Mouse (Mus musculus) kidney, postnatal 36 days (tissue): Measurements from ENCODE around the gene Dnmbp.
"Not testable (repeated sequence)": the region's sequence is repeated elsewhere in the genome, so short reads cannot be mapped to it uniquely, and the experiment has no call there.

Experiments used
- DNase-seq, 2 experiments: peaks; one replicate each; pipeline ENCODE4 v3.0.0; 2021 to 2022; ENCODE audit warnings: mixed read lengths in 2 of 2

Dnmbp gene

DNA sequence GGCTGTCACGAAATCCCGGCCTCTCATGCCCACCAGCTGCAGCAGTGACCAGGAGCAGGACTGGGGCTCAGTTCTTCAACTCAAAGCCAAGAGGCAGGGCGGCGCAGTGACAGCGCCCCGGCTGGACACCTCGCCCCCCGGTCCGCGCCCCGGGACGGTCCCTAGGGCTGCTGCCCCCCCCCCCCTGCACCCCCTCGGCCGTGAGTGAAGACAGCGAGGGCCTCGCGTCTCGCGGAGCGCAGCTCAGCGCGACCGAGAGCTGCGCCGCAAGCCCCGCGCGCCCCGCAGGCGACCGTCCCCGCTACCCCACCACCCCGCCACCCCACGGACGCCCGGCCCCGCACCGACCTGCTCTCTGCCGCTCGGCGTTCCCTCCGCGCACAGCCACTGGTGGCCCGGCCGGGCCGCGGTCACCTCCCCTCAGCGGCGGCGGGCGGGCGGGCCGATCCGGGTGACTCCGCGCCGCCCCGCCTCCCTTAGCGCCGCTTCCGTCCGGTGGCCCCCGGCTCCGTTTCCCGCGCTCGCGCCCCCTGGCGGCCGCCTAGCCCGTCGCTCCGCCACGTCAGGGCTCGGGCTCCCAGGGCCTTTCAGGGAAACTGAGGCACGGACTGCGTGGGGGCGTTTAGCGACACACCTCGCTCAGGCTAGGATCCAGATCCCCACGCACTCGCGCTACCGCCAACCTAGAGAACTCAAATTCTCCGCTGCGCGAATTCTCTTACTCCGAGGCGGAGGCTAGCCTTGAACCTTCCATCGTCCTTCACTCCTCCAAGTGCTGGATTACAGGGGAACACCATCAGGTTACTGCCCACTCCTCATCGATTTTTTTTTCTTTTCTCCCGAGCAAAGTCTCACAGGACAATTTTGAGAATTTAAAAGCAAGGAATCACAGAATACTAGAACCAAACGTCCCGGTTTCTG is at the start of gene Dnmbp:
Dnmbp (minus strand) TSS at position 423 of the 921 bp plus-strand sequence.
- DNase-seq = peak; percentile 81 to 97

DNA sequence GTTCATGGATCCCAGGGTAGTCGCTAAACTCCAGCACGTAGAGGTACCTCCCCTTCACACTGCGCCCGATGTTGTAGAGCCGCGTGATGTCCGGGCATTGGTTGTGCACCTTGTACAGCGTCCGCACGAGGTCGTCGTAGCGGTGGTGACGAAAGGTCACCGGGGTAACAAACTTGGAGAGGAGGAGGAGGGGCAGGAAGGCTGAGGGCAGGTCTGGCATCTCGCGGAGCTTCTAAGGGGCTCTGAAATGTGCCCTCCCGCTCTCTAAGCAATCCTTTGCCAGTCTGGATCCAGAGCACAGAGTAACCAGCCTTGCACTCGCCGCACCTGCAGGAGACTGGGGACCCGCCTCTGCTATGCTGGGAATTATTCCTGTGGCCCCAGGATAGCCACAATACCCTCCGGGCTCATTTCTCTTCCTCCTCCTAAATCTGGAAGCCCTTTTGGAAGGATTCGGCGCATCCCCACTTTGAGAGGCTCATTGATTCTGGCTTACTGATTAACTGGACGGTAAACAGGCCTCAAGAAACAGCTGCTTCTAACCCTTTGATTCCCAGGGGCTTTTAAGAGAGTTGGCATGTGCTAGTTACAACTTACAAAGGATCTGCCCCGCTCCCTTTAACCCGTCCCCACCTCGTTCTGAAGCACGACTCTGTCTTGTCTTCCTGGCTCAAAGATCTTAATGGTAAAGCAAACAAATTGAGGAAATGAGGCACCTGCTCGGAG is 46.2 kb upstream of the Dnmbp start, which contains the start of gene Cpn1:
Cpn1 (minus strand) TSS at position 488 of the 726 bp plus-strand sequence.
- DNase-seq = peak; percentile 79 to 84

DNA sequence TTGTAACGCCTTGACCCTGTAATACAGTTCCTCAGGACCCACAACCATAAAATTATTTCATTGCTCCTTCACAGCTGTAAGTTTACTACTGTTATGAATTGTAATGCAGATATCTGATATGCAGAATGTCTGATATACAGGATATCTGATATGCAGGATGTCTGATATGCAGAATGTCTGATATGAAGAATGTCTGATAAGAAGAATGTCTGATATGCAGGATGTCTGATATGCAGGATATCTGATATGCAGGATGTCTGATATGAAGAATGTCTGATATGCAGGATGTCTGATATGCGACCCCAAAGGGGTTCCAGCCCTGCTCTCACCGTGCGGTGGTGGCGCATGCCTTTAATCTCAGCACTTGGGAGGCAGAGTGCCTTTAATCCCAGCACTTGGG is 42.0 kb upstream of the Dnmbp start:
- DNase-seq = no peak

DNA sequence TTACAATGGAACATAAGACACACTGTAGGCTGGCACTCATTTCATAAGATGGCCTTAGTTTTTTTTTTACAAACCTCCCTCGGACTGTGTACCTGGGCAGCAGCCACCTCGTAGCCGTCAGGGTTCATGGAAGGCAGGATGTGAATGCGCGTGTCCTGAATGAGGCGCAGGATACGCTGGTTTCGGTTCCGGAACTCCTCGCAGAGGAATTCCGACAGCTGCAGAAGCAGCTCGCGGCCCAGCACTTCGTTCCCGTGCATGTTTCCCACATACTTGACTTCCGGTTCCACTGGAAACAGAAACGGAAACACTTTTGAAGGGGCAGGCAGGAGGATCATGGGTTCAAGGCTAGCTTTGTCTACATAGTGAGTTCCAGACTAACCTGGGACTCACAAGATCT is 40.7 kb upstream of the Dnmbp start:
- no peak for DNase-seq

DNA sequence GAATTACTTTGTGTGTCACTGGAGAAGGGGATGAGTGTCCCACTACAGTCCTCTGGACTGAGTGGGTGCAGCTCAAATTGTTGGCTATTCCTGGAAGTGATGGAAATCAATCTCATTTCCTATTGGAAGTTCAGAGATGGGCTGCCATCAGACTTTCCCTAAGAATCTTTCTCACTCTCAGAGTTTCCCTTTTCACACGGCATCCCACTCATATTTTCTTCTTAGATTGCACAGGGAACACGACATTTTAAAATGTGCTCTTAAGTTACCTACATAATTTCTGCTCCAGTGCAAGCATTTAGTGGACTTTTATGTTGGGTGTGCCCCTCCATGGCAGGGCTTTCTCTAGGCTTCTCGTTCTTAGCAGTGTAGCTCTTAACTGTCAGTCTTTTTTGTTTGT is 37.8 kb upstream of the Dnmbp start:
- DNase-seq = no peak

DNA sequence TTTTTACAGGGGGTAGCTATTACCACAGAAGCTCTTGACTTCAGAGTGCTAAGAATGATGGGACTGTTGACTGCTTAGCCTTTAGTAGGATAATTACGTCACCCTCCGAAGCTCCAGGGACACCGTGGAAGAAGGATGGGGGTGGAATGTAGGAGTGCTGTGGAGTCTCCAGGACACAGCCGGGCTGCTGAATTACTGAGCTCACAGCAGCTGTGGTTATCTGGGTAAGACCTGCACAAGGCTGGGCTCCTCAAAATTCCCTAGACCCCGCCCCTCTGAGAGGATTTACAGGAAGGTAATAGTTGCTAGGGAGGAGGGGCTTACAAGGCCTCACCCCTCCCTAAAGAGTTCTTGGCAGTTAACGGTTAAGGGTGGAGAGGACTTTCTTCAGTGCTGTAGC is 36.7 kb upstream of the Dnmbp start:
- no peak for DNase-seq

DNA sequence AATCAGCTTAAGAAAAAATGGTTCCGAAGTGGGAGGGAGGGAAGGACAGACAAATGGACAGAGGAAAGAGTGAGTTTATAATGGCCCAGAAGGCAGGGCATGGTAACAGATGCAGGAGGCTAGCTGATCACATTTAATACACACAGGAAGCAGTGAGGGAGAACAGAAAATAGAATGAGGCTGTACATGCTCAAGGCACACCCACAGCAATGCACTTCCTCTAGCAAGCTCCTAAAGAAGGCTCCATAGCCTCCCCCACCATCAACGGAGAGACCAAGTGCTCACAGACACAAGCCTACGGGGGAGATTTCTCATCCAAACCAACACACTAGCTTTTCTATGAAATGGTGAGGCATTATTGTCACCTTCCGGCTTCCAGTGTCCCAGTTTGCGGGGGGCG is 34.2 kb upstream of the Dnmbp start:
- no peak for DNase-seq

DNA sequence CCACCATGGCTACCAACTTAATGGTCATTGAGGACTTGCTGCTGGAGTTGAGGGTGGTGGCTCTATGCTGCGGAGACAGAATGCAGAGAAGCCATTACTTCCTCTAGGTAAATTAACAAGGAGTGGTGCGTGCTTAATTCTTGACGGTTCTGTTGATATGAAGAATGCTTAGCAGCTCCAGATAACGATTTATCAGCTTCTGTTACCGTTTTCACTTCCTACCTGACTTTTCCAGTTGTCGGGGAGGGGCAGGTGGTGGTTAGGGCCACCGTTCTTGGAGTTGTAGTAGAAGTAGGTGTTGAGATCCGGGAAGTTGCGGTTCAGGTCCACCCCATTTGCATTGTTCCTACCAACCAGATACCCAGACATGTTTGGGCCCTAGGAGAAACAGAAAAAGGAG is 33.7 kb upstream of the Dnmbp start:
- DNase-seq = no peak

DNA sequence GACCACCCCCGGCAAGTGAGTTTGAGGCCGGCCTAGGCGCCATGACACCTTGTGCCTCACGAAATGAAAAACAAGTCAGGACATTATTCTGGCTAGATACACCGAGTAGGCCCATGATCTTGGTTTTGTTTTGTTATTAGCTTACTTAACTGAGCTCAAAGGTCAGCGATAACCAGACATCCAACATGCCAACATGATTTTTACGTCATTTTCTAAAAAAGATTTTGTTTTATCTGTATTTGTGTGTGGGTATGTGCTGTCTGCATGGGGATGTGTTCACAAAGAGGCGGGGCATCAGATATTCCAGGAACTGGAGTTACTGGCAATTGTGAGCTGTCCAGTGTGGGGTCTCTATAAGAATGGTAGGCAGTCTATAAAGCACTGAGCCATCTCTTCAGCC is 32.1 kb upstream of the Dnmbp start:
- DNase-seq = no peak

DNA sequence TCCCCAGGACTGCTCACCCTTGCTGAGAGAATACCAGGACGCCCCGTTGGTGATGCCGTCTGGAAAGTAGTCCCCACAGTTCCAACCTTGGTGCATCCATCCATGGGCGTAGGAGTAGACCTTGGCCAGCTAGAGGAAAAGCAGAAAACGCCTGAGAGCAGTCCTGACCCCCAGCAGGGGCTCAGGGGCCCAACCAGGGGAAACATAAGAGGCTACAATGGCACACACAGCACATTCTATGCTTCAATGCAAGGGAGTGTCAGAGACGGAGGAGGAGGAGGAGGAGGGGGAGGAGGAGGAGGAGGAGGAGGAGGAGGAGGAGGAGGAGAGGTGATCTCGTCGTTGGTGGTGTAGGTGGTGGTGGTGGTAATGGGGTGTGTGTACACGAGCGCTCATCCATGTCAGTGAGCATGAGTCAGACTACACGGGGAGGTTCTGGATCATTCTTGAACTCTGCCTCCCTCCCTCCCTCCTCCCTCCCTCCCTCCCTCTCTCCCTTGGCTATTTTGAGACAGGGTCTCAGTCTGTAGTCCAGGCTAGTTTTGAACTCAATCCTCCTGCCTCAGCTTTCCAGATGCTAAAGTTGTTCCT is 28.5 kb upstream of the Dnmbp start:
- peak in 1 of 2 experiments; percentile 17 for DNase-seq

DNA sequence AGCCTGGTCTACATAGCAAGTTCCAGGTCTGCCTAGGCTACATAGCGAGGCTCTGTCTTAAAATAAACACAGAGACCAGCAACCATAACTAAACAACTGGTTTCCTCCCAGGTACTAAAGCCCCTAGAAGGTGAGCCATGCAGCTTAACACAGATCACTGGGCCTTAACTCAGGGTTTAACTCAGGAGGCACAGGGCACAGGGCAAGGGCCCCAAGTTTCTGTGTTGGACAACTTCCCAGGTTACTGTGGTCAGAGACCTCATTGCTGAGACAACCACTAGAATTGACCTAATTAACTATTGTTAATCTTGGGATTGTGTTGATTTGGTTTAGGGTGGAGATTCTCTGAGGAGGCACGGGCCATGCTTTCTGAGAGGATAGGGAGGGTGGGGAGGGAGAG is 26.5 kb upstream of the Dnmbp start:
- DNase-seq = peak; percentile 36 to 37

DNA sequence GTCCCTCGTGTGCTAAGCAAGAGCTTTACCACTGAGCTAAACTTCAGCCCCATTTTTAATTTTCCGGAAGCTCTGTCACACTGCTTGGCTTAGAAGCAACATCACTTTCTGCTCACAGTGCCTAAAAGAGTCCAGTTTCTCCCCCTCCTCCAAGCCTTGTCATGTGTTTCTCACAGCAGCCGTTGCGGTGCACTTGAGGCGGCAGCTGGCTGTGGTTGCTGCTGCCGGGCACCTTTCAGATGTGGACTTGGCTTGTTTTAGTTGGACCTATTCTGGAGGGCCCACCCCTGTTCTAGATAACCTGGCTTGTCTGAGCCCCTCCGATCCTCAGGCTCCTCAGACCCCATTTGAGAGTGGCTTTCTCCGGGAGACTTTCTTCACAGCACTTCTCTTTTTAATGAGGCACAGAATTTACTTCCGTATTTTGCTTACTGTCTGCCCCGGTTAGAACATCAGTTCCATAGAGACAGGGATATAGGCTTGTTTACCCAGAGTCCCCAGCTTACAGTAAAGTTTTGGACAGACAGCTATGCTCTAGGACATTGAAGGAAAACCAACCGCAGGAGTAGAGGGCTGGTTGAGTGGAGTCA is 25.6 kb upstream of the Dnmbp start:
- DNase-seq = no peak

DNA sequence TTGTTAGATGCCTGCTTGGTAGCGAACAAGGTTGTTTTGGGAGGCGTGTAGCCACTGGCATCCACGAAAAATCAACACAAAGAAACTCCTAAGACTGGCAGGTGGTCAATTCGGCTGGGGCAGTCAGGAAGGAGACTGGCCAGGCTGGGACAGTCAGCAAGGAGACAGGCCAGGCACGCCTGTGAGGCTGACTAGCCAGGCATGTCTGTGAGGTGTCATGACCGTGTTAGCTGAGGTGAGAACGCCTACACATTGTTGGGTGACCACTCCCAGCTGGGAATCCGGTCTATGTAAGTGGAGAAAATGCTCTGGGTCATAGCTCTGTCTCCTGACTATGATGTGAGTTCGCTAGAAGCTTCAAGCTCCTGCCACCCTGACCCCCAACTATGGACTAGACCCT is 22.8 kb upstream of the Dnmbp start:
- DNase-seq = no peak

DNA sequence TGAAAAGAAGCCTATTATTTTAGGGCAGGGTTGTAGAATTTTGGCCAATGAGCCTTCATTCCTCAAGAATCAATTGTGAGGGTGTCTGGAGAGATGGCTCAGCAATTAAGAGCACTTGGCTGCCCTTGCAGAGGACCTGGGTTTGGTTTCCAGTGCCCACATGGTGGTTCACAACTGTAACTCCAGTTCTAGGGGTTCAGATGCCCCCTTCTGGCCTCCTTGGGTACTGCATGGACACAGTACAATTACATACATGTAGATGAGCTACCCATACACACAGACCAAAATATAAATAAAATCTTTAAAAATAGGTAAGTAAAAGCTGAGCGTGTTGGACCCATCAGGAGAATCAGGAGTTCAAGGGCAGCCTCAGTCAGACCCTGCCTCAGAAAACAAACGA is 21.2 kb upstream of the Dnmbp start:
- DNase-seq = no peak

DNA sequence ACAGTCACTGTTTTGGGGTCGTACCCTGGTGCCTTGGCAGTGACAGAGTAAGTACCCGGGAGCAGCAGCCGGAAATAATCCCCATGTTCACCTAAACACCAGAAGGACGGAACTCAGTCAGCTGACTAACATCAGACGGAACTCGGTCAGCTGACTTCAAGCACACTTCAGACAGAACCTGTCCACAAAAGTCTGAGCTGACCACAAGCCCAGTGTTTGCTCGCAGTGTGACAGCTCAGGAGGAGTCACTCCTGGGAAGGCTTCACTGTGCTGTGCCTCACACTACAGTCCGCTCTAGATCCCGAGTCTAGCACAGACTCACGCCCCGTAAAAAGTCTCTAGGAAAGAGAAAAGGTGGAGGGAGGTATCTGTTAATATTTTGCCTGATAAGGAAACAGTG is 20.0 kb upstream of the Dnmbp start:
- DNase-seq = no peak

DNA sequence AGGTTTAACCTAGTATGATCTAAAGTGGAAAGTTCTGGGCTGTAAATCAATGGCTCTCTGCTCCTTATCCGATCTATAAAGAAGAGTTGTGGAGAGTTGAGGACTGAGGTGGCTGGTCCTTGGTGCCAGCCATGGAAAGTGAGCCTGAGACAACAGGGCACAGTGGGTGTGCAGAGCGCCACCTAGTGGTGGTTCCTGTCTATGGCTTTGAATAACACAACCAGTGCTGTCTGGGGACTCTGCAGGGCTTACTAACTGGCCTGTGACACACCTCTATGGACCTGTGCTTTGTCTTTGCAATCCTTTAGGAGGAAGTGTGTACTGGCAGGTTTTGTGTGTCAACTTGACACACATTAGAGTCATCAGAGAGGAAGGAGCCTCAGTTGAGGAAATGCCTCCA is 19.2 kb upstream of the Dnmbp start:
- peak; percentile 75 to 89 for DNase-seq

DNA sequence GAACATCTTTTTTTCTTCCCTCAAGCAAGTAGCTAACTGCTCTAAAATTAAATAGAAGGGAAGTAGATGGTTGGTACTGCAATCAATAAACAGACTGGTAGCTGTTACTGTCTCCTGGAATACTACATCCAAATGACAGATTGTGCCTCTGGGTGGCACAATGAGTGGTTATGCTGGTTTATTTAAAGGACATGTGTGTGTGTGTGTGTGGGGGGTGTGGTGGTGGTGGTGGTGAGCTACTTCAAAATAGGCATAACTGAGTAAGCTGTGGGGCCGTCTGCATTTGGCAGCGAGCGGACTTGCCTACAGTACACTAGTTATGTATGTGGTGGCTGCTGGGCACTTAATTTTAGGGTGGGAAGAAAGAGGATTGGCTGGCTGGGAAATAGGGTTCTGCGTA is 17.9 kb upstream of the Dnmbp start:
- no peak for DNase-seq

DNA sequence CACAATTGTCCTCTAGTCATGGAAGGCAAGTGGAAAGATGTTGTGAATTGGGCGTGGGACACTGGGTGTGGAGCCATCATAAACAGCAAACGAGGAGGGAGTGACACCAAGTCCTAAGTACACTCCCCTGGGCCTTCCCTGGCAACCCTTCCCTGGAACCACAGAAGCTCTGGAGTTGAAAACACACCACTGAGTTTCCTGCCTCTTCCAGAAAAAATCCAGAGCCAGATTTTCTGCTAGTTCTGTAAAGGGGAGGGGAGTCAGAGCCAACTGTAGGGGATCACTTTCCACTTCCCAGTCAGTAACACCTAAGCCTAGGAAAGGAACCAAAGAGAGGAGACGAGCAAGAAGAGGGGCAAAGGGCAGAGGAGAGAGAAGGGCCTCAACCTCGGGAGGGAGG is 17.4 kb upstream of the Dnmbp start:
- DNase-seq = peak in 1 of 2 experiments; percentile 18

DNA sequence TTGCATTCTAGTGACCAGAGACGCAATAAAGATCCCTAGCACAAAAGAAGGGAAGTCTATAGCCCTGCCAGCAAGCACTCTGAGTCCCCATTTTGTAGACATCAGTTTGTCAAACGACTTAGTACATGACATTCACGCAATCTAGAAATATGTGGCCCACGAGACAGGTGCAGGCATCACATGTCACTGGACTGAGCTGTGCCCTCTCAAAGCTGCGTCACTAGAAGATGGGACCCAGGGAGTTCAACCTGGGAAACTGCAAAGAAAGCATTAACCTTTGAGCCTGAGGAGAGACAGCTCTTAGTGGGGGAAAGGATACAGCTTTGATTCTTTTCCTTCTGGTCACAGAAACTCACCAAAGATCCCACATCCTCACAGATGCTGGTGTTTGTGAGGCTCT is 15.3 kb upstream of the Dnmbp start:
- peak; percentile 48 to 52 for DNase-seq

DNA sequence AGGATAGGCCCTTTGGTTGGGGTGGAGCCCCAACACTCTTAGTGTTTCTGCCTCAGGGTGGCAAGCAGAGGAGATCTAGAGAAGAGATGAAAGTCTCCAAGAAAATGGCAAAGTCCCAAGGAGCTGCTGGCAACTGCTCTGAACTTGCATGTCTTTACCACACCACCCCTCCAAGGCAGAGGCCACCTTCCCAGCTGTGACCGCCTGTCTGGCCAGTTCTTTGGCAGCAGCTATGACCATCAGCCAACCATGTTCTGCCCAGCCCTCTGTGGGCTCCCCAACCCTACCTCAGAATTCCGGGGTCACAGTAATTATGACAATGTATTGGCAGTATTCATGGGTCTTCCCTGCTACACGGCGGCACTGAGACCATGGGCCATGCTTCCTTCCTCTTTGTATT is 14.9 kb upstream of the Dnmbp start:
- DNase-seq = no peak

DNA sequence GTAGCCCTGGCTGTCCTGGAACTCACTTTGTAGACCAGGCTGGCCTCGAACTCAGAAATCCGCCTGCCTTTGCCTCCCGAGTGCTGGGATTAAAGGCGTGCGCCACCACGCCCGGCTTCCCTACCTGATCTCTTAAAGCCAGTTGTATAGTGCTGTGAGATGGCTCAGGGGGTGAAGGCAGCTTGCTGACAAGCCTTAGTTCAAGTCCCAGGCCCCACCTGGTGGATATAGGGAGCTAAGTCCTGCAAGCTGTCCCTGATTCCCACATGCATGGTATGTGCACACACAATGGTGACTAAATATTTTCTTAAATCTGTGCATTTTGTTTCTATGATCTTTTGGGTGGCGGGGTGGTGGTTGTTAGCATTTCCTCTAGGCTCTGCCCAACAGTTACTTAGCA is 12.9 kb upstream of the Dnmbp start:
- DNase-seq = not testable (repeated sequence)

DNA sequence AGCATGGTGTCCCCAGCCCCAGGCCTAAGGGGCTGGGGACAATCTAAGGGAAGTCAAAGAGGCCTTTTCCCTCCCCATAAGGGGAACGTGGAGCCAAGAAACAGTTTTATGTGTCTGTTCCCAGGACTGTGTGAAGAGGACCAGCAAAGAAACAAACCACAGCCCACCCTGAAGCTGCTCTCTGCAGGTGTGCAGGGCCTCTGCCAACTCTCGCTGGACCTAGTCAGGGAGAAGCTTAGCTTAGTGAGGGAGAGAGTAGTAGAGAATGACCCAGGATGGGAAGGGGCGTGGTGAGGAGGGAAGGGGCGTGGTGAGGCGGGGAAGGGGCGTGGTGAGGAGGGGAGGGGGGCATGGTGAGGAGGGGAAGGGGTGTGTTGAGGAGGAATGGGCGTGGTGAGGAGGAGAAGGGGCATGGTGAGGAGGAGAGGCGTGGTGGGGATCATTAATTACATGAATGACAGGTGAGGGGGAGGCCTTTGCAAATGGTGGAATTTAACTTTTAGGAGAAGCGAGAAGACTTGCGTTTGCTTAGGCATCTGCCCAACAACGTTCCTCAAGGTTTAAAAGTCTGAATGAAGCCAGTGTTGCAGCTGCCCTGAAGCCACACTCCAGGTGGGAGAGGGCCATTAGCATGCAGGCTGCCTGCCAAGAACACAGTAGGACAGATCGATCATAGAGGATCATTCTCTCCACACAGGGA is 9.3 kb upstream of the Dnmbp start:
- DNase-seq = no peak

DNA sequence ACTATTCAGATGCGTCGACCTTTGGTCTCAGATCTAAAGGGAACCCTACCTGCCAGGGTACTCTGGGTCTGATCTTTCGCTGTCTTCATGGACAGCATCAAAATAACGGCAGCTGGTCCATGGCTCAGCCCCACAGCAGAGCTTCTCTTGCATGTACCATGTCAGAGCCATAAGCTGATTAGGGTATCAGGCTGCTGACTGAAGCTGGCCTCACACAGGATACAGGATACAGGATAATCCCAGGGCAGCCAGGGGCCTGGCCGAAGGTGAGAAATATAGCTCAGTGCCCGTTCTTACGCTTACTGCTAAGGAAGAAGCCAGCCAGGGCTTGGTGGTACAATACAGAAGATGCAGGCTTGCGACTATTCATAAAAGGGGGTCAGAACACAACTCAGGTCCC is 4.6 kb upstream of the Dnmbp start:
- no peak for DNase-seq
